In the genomic region with DNA sequence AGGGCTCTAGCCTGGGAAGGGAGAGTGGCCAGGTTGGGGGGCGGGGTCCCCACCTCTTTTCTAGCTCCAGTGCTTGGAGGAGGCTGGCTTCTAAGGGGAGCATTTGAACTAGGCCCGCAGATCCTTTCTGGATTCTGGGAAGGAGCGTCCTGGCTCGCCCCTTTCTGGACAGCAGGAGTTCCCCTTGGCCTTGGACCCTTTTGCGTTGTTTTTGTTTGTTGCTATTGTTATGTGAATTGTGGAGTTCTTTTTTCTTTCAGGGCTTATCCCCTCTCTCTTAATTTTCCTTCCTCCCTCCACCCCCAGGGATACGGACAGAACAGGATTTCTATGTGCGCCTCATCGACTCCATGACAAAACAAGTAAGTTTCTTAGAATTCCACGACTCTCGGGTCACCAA, we compare ENCODE assay signal across 8 mouse cellular contexts. TPM values are rescaled to one million over a fixed set of nuclear protein-coding genes. Genes with fewer than 3 reads are reported as not detected.
DNase-seq lines count a peak whose midpoint lies in the region; ATAC-seq and TF ChIP-seq lines count a peak whose summit lies in the region.

No protein-coding gene starts in this region.

- H3K4me2 ChIP-seq in kidney, postnatal 0 days (ENCODE audit: low read length) = peak overlapping the region; percentile 72
- peak overlapping the region; percentile 82 for H3K4me2 ChIP-seq in limb, embryonic 12.5 days
- peak overlapping the region; percentile 91 for H3K4me2 ChIP-seq in neural tube, embryonic 15.5 days

- peak; percentile 35 for DNase-seq in cerebellum, adult 9-11 months
- DNase-seq in cerebellum, postnatal 36 days = no peak
- no peak for DNase-seq in kidney, postnatal 0 days (ENCODE audit: low spot score)
- no peak for DNase-seq in kidney, adult 2 months
- DNase-seq in layer of hippocampus, adult 9-11 months = no peak
- no peak for DNase-seq in thymus, postnatal 4 days

- peaks cover 9% of the 10 kb centered on the region for H3K27me3 ChIP-seq in kidney, postnatal 0 days (ENCODE audit: insufficient read depth, low read length)
- no peaks in the 10 kb centered on the region; the same call in 1 of the 2 replicates for H3K27me3 ChIP-seq in kidney, adult 2 months (replicated peaks; ENCODE audit: control insufficient read depth, insufficient read depth, low read length)
- peaks cover 30% of the 10 kb centered on the region for H3K27me3 ChIP-seq in limb, embryonic 12.5 days
- peaks cover 4% of the 10 kb centered on the region; the same call in 1 of the 2 replicates for H3K27me3 ChIP-seq in neural tube, embryonic 15.5 days (replicated peaks)

- TF ChIP-seq POLR2A in kidney, adult 2 months (IDR thresholded peaks at IDR 0.05; ENCODE audit: low read depth, low read length) = no peak

- TF ChIP-seq CTCF in kidney, postnatal 0 days (IDR thresholded peaks at IDR 0.05; ENCODE audit: low read depth) = no peak
- no peak for TF ChIP-seq CTCF in kidney, adult 2 months (conservative IDR thresholded peaks at IDR 0.05; ENCODE audit: insufficient read depth, insufficient read length, low read depth, low read length)

- H3K9me3 ChIP-seq in kidney, postnatal 0 days (replicated peaks; ENCODE audit: low read length) = no peaks in the 10 kb centered on the region
- H3K9me3 ChIP-seq in limb, embryonic 12.5 days = no peaks in the 10 kb centered on the region
- no peaks in the 10 kb centered on the region for H3K9me3 ChIP-seq in neural tube, embryonic 15.5 days (replicated peaks)

- no peaks in the 10 kb centered on the region for H3K36me3 ChIP-seq in kidney, postnatal 0 days (ENCODE audit: insufficient read depth, low read length)
- H3K36me3 ChIP-seq in kidney, adult 2 months (ENCODE audit: control insufficient read depth, insufficient read depth, low read length) = no peaks in the 10 kb centered on the region
- peaks cover 24% of the 10 kb centered on the region; the same call in 1 of the 2 replicates for H3K36me3 ChIP-seq in limb, embryonic 12.5 days
- no peaks in the 10 kb centered on the region for H3K36me3 ChIP-seq in neural tube, embryonic 15.5 days

- ATAC-seq in kidney, postnatal 0 days (replicated peaks; ENCODE audit: low FRiP score, low read depth) = no peak
- ATAC-seq in limb, embryonic 12.5 days (ENCODE audit: insufficient number of reproducible peaks, insufficient read depth, low FRiP score, low TSS enrichment, low read depth) = no peak
- no peak for ATAC-seq in neural tube, embryonic 15.5 days (ENCODE audit: low FRiP score)

- no peak overlapping the region for H3K9ac ChIP-seq in kidney, postnatal 0 days (ENCODE audit: low read depth, low read length)
- H3K9ac ChIP-seq in limb, embryonic 12.5 days (replicated peaks) = peak overlapping the region; percentile 96
- peak overlapping the region; percentile 60 for H3K9ac ChIP-seq in neural tube, embryonic 15.5 days (replicated peaks)

- 67% methylated on average over 10 of the region's 10 CpGs for WGBS in kidney, postnatal 0 days
- WGBS in kidney, adult 2 months = 76% methylated on average over 10 of the region's 10 CpGs
- WGBS in limb, embryonic 12.5 days = 41% methylated on average over 10 of the region's 10 CpGs
- WGBS in neural tube, embryonic 15.5 days = 31% methylated on average over 10 of the region's 10 CpGs

- H3K4me1 ChIP-seq in kidney, postnatal 0 days (replicated peaks; ENCODE audit: insufficient read depth, low read length) = peaks cover 3% of the 10 kb centered on the region; the same call in 1 of the 2 replicates
- no peaks in the 10 kb centered on the region for H3K4me1 ChIP-seq in kidney, adult 2 months (ENCODE audit: control insufficient read depth, insufficient read depth, low read length)
- peaks cover 40% of the 10 kb centered on the region for H3K4me1 ChIP-seq in limb, embryonic 12.5 days (replicated peaks)
- peaks cover 31% of the 10 kb centered on the region for H3K4me1 ChIP-seq in neural tube, embryonic 15.5 days

- no peak overlapping the region for H3K4me3 ChIP-seq in kidney, postnatal 0 days (replicated peaks; ENCODE audit: low read depth, low read length)
- H3K4me3 ChIP-seq in kidney, adult 2 months (ENCODE audit: insufficient read depth, low read depth, low read length) = no peak overlapping the region
- H3K4me3 ChIP-seq in limb, embryonic 12.5 days (replicated peaks) = peak overlapping the region; percentile 76
- peak overlapping the region; percentile 69 for H3K4me3 ChIP-seq in neural tube, embryonic 15.5 days (replicated peaks)

- H3K27ac ChIP-seq in kidney, postnatal 0 days = no peak overlapping the region
- H3K27ac ChIP-seq in kidney, adult 2 months (ENCODE audit: insufficient read depth, low read depth, low read length) = no peak overlapping the region
- peak overlapping the region; percentile 98 for H3K27ac ChIP-seq in limb, embryonic 12.5 days
- H3K27ac ChIP-seq in neural tube, embryonic 15.5 days (replicated peaks) = peak overlapping the region; percentile 87

RNA-seq across cellular contexts. Expression of a gene that starts 4.5 kb away (rescaled TPM):
- polyA plus RNA-seq in kidney, postnatal 0 days (2015; fragmentation: Nextera tagmentation; extraction: Ambion mirVana) = 18.5 and 19.6 TPM in 2 replicates
- 11.9 and 12.2 TPM in 2 replicates for polyA plus RNA-seq in kidney, adult 2 months (2012; rRNA removed)
- polyA plus RNA-seq in limb, embryonic 12.5 days (2016; fragmentation: Nextera tagmentation; extraction: Ambion mirVana) = 93.3 and 95.7 TPM in 2 replicates
- 157 and 168 TPM in 2 replicates for polyA plus RNA-seq in neural tube, embryonic 15.5 days (2015; fragmentation: Nextera tagmentation; extraction: Ambion mirVana)

Comparison
In these comparisons a context has a peak if more than half of its experiments do, and no peak if none do; other contexts are left out.
1. H3K27ac ChIP-seq: peak in limb, embryonic 12.5 days (single experiment) and neural tube, embryonic 15.5 days (single experiment); none in kidney, postnatal 0 days (single experiment) and kidney, adult 2 months (single experiment).
2. H3K4me3 ChIP-seq: peak in limb, embryonic 12.5 days (single experiment) and neural tube, embryonic 15.5 days (single experiment); none in kidney, postnatal 0 days (single experiment) and kidney, adult 2 months (single experiment).
3. Peak in every context shown above with its lines, with median percentiles within 50 percentile points of each other: H3K4me2 ChIP-seq.